Mouse (Mus musculus): Measurements from ENCODE around the gene Nkain4.

DNA sequence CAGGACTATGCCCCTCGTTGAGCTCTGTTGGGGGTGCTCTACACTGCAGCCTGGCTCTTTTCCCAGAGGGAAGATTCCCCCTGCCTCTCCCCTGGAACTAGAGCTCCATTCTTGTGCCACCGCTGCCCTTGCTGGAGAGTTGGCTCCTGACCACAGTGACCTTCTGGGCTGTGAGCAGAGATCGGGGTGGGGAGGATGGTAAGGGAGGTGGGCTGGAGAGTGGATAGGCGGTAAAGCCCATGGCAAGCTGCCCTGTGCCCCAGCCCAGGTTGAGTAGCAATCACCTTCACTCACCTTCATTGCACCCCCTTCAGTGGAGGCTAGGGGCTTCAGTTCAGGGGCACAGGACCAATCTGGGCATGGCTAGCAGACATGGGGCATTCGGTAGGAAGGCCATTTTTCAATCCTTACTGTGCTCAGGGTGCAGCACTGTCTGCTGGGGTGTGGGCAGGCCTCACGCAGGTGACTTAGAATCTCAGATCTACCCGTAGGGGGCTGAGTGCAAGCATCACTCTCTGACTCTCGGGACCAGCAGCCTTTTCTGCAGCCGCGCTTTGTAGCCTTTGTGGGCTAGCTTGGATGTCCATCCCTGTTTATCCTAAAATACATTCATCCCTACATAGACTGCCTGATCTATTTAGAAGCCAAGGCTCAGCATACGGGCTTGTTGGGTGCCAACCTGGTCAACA, 58.5 kb downstream of the Nkain4 start:
- TF ChIP-seq POLR2A (IDR thresholded peaks at IDR 0.05; ENCODE audit: insufficient read depth, low read depth, low read length), result no peak
- TF ChIP-seq CTCF (IDR thresholded peaks at IDR 0.05), result no peak

Measured in heart, adult 2 months (tissue).